Mouse (Mus musculus) C2C12 (cell line): ENCODE data around the gene Sppl2b. TPM values are rescaled to one million over a fixed set of nuclear protein-coding genes. Genes with fewer than 3 reads are reported as not detected.

Experiments used
- H3K27me3 ChIP-seq: one replicate; pipeline ENCODE4 v1.6.1; 2011; ENCODE audit not compliant: control insufficient read depth, insufficient read depth, insufficient read length
- H3K36me3 ChIP-seq: one replicate; pipeline ENCODE4 v1.6.1; 2011; ENCODE audit not compliant: control insufficient read depth, insufficient read depth
- H3K4me3 ChIP-seq: one replicate; pipeline ENCODE4 v1.5.1; 2011; ENCODE audit warnings: mild to moderate bottlenecking, control low read depth; ENCODE audit not compliant: poor library complexity, insufficient read depth, severe bottlenecking
- H3K79me2 ChIP-seq: one replicate; pipeline ENCODE4 v1.6.1; 2011; ENCODE audit not compliant: control insufficient read depth, insufficient read depth
- H3K79me3 ChIP-seq: one replicate; pipeline ENCODE4 v1.6.1; 2011; ENCODE audit warnings: low read depth, control low read depth
- H3ac ChIP-seq: one replicate; pipeline ENCODE3; 2011; ENCODE audit warnings: low read depth; ENCODE audit not compliant: control insufficient read depth, insufficient read length
- CEBPB ChIP-seq: IDR thresholded peaks from one replicate; pipeline ENCODE4 v1.6.1; 2011; ENCODE audit warnings: low read depth, mild to moderate bottlenecking, control low read depth, moderate library complexity
- CTCF ChIP-seq: IDR thresholded peaks from one replicate; pipeline ENCODE4 v1.5.1; 2011; ENCODE audit not compliant: control insufficient read depth, insufficient read depth, insufficient read length
- FOSL1 ChIP-seq: IDR thresholded peaks from one replicate; pipeline ENCODE4 v1.8.0; 2011; ENCODE audit warnings: mild to moderate bottlenecking, low read length; ENCODE audit not compliant: poor library complexity, insufficient read depth, severe bottlenecking
- MAX ChIP-seq: IDR thresholded peaks from one replicate; pipeline ENCODE4 v1.6.1; 2011; ENCODE audit warnings: mild to moderate bottlenecking, control low read depth
- MYOD1 ChIP-seq: IDR thresholded peaks from one replicate; pipeline ENCODE4 v1.6.1; 2011; ENCODE audit warnings: low read depth; ENCODE audit not compliant: control insufficient read depth, insufficient read length
- MYOG ChIP-seq: IDR thresholded peaks from one replicate; pipeline ENCODE4 v1.6.1; 2011; ENCODE audit not compliant: control insufficient read depth, insufficient read length; ENCODE audit errors: extremely low read depth
- USF1 ChIP-seq: IDR thresholded peaks from one replicate; pipeline ENCODE4 v1.6.1; 2011; ENCODE audit warnings: low read depth, mild to moderate bottlenecking, control low read depth, moderate library complexity
- polyA plus RNA-seq: library from polyadenylated mRNA; unstranded; fragments of >200 nt; fragmentation: generic; extraction: Trizol; gene quantifications from one replicate; pipeline ENCODE4 v1.2.1, GENCODE M21; 2012; ENCODE audit warnings: missing spikeins

The Sppl2b gene
- polyA plus RNA-seq, 1 experiment, result 31.2 TPM

DNA sequence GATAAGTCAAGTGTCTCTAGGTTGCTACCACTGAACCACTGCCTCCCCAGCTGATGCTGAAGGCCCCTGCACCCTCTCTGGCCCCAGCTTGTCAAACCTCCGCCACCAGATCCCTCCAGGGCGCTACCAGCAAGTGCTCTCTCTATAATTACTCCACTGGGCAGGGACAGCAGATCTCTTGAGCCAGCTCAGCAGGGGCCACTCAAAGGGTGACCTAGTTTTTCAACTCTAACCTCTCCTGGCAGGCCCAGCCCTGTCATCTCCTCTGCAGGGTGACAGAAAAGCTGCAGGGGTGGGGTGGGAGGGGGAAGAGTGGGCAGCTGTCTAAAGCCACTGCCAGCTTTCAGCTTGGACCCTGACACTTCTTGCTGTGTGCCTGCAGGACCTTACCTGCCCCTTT is 17.2 kb upstream of the Sppl2b start:
- no peak overlapping the region for H3ac ChIP-seq
- no peaks in the 10 kb centered on the region for H3K36me3 ChIP-seq
- no peaks in the 10 kb centered on the region for H3K79me3 ChIP-seq
- no peaks in the 10 kb centered on the region for H3K79me2 ChIP-seq
- TF ChIP-seq MYOG (no peak), CTCF (no peak), CEBPB (no peak), USF1 (no peak), FOSL1 (no peak), MAX (no peak), MYOD1 (no peak)
- peaks cover 13% of the 10 kb centered on the region for H3K27me3 ChIP-seq
- H3K4me3 ChIP-seq, result no peak overlapping the region

DNA sequence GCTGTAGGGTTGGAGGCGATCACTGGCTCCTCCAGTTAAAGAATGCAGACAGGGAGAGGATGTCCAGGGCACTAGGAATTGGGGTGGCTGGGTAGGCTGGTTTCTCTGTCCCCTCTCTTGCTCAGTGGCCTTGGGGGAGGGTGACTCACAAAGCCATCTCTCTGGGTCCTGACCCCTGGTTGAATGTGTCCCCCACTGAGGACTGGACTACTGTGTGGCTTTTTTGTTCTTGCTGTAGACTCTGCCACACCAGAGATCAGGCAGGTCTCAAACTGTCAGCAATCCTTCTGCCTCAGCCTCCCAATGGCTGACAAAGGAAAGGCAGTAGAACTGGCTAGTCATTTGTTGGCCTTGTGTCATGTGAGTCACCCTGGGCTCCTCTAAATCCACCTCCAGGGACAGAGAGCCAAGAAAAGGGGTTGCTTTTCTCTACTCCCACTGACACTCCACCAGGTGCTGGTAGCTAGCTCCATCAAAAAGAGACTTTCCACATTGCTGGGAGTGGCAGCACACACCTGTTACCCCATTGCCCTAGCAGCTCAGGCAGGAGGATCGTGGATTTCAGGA is 16.6 kb upstream of the Sppl2b start:
- Histone ChIP-seq H3K36me3 (no peaks in the 10 kb centered on the region), H3K79me3 (no peaks in the 10 kb centered on the region), H3ac (no peak overlapping the region), H3K27me3 (peaks cover 19% of the 10 kb centered on the region), H3K79me2 (no peaks in the 10 kb centered on the region), H3K4me3 (no peak overlapping the region)
- TF ChIP-seq USF1 (no peak), CTCF (no peak), MYOD1 (no peak), MYOG (no peak)

DNA sequence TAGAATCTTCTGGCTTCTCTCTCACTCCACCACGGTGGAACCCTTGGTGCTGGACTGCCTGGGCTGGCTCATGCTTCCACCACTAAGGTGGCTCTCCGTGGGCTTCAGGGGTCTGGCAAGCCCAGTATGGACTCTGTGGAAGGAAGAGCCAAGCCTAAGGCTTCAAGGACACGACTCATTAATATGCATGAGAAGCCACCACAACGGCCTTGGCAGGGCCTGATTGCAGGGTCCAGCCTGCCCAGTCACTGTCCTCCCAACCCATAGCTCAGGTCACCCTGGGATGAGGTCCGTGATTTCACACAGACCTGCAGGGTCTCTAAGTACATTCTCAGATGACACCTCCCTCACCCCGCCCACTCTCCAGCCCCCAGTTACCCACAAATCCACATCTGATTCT is 15.2 kb upstream of the Sppl2b start:
- peaks cover 33% of the 10 kb centered on the region for H3K27me3 ChIP-seq
- no peak overlapping the region for H3K4me3 ChIP-seq
- TF ChIP-seq CEBPB (no peak), CTCF (no peak), MYOG (no peak), USF1 (no peak), FOSL1 (no peak), MYOD1 (no peak), MAX (no peak)
- H3K79me3 ChIP-seq, result no peaks in the 10 kb centered on the region
- H3K79me2 ChIP-seq, result no peaks in the 10 kb centered on the region
- H3ac ChIP-seq, result no peak overlapping the region
- no peaks in the 10 kb centered on the region for H3K36me3 ChIP-seq

DNA sequence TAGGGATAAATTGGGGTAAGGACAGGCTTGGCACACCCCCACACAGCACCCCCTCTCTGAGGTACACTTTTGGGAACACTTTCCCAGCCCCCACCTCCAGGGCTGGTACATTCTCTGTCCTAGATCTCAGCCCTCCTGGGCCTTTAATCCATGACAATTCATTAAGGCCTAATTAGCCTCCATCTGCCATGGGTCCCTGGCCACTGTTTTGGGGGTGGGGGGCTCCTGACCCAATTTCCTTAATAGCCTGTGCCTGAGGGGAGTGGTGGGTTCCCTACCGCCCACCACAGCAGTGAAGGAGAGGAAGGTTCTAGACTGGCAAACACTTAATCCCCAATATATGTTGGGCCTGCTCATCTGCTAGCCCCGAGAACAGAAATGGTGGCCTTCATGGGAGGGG is 13.4 kb upstream of the Sppl2b start:
- TF ChIP-seq USF1, result no peak
- no peaks in the 10 kb centered on the region for H3K36me3 ChIP-seq
- no peak overlapping the region for H3K4me3 ChIP-seq
- no peaks in the 10 kb centered on the region for H3K79me2 ChIP-seq
- peaks cover 41% of the 10 kb centered on the region for H3K27me3 ChIP-seq
- H3ac ChIP-seq, result no peak overlapping the region
- no peaks in the 10 kb centered on the region for H3K79me3 ChIP-seq

DNA sequence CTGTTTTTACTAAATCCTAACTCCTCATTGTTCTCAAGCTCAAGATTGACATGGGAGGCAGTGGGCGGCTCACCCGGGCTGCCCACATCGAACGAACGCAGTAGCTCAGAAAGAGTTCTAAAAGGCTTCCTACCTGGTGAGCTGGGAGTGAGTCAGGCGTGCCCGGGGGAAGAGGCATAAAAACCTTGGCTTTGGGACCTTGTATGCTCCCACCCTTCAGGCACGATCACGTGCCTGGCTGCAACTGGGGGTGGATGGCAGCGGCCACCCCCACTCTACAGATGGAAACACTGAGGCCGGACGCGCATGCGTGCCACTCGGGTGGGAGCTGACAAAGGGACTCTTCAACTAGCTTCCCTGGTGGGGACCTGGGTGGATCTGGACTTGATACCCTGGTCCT is 12.7 kb upstream of the Sppl2b start:
- TF ChIP-seq MYOD1 (no peak), MYOG (no peak), CEBPB (no peak), CTCF (no peak), USF1 (no peak), FOSL1 (no peak), MAX (no peak)
- peaks cover 41% of the 10 kb centered on the region for H3K27me3 ChIP-seq
- H3K36me3 ChIP-seq, result no peaks in the 10 kb centered on the region
- no peaks in the 10 kb centered on the region for H3K79me3 ChIP-seq
- H3K79me2 ChIP-seq, result no peaks in the 10 kb centered on the region
- H3K4me3 ChIP-seq, result no peak overlapping the region
- no peak overlapping the region for H3ac ChIP-seq

DNA sequence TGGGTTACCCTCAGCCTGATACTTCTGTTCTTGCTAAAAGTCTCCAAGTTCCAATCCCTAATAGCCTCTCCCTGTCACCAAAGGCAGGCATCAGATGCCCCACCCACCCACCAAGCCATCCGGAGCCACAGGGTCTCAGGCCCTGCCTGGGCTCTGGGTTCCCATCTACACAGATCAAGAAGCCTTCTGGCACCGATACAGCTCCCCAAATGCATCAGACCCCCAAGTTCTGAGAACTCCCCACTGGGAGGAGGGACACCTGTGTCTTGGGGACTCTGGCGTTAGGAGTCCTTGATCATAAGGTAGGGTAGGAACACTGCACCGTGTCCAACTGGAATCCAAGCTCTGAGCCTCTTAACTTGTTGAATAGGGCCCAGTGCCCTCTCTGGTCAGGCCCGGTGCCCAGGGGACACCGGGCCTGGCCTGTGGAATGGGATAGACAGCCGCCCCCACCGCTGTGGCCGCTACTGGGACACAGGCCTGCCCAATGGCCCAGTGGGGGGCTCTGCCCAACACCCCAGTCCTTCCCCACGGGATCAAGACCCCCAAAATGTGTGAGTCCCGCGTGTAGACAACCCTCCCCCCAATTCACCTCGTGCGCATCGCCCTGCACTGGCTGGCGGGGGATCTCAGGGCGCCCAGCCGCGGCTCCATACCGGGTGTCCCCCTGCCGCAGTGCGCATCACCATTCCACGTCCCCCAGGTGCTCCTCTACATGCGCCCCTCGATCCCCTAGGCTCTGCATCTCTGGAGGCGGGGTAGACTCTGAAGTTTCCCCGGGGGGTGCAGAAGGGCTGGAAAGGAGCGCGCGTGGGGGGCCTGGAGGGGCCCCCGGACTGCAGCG is 11.8 kb upstream of the Sppl2b start:
- TF ChIP-seq MAX (no peak), MYOD1 (no peak), USF1 (no peak), MYOG (no peak), CEBPB (no peak), CTCF (no peak), FOSL1 (no peak)
- H3ac ChIP-seq, result no peak overlapping the region
- no peaks in the 10 kb centered on the region for H3K79me3 ChIP-seq
- peaks cover 41% of the 10 kb centered on the region for H3K27me3 ChIP-seq
- H3K4me3 ChIP-seq, result no peak overlapping the region
- H3K79me2 ChIP-seq, result no peaks in the 10 kb centered on the region
- no peaks in the 10 kb centered on the region for H3K36me3 ChIP-seq
